8 mouse cellular contexts compared by ENCODE assay signal in the genomic region with DNA sequence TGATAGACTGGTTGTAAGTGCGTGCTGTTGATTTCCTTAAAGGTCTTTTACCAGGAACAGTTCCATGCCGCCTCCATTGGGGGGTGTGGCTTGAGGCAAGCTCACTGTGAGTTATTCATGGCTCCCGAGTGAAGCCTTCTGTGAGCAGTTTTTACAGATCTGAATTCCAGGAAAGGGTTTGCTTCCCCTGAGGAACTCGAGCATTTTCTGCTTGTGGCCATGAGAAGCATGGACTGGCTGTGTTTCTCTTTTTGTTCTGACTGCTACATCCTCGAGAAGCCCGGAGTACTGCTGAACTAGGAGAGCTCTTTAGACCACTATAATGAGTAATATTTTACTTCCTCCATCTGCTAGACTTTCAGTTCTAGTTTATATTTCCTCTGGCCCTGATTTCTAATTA.
DNase-seq lines count a peak whose midpoint lies in the region; ATAC-seq and TF ChIP-seq lines count a peak whose summit lies in the region.

No protein-coding gene starts in this region.

- H3K4me3 ChIP-seq in hindbrain, postnatal 0 days (ENCODE audit: low read length), result no peak overlapping the region
- no peak overlapping the region for H3K4me3 ChIP-seq in hindbrain, embryonic 11.5 days (ENCODE audit: low read depth, low read length)
- H3K4me3 ChIP-seq in lung, embryonic 16.5 days (ENCODE audit: low read length), result no peak overlapping the region
- no peak overlapping the region for H3K4me3 ChIP-seq in midbrain, embryonic 16.5 days (ENCODE audit: low read depth, low read length)

- WGBS in hindbrain, postnatal 0 days, result 35% methylated on average over 6 of the region's 6 CpGs
- WGBS in hindbrain, embryonic 11.5 days, result 51% methylated on average over 6 of the region's 6 CpGs
- WGBS in lung, embryonic 16.5 days, result 11% methylated on average over 6 of the region's 6 CpGs
- WGBS in midbrain, embryonic 16.5 days, result 39% methylated on average over 6 of the region's 6 CpGs

- no peak overlapping the region for H3K4me2 ChIP-seq in hindbrain, postnatal 0 days (ENCODE audit: low read depth, low read length)
- H3K4me2 ChIP-seq in hindbrain, embryonic 11.5 days (replicated peaks; ENCODE audit: low read depth, low read length), result no peak overlapping the region
- peak overlapping the region; percentile 19; the same call in 1 of the 2 replicates for H3K4me2 ChIP-seq in lung, embryonic 16.5 days (ENCODE audit: low read depth, low read length)
- H3K4me2 ChIP-seq in midbrain, embryonic 16.5 days (ENCODE audit: low read length), result no peak overlapping the region

- no peak overlapping the region for H3K9ac ChIP-seq in hindbrain, postnatal 0 days (replicated peaks; ENCODE audit: low read length)
- H3K9ac ChIP-seq in hindbrain, embryonic 11.5 days (ENCODE audit: low read depth, low read length), result no peak overlapping the region
- H3K9ac ChIP-seq in lung, embryonic 16.5 days (ENCODE audit: low read length), result no peak overlapping the region
- no peak overlapping the region for H3K9ac ChIP-seq in midbrain, embryonic 16.5 days (ENCODE audit: low read depth, low read length)

- no peaks in the 10 kb centered on the region for H3K36me3 ChIP-seq in hindbrain, postnatal 0 days (ENCODE audit: insufficient read depth, low read length)
- no peaks in the 10 kb centered on the region for H3K36me3 ChIP-seq in hindbrain, embryonic 11.5 days (ENCODE audit: control insufficient read depth, insufficient read depth, low read length)
- no peaks in the 10 kb centered on the region for H3K36me3 ChIP-seq in lung, embryonic 16.5 days (ENCODE audit: control insufficient read depth, insufficient read depth, low read length)
- H3K36me3 ChIP-seq in midbrain, embryonic 16.5 days (ENCODE audit: control insufficient read depth, insufficient read depth, low read length), result no peaks in the 10 kb centered on the region

- no peak overlapping the region for H3K27ac ChIP-seq in hindbrain, postnatal 0 days
- no peak overlapping the region for H3K27ac ChIP-seq in hindbrain, embryonic 11.5 days (ENCODE audit: low read depth, low read length)
- peak overlapping the region; percentile 56; the same call in 1 of the 2 replicates for H3K27ac ChIP-seq in lung, embryonic 16.5 days (ENCODE audit: low read length)
- no peak overlapping the region for H3K27ac ChIP-seq in midbrain, embryonic 16.5 days (ENCODE audit: low read length)

- no peaks in the 10 kb centered on the region for H3K9me3 ChIP-seq in hindbrain, postnatal 0 days (ENCODE audit: low read length)
- H3K9me3 ChIP-seq in hindbrain, embryonic 11.5 days (ENCODE audit: control insufficient read depth, low read length), result no peaks in the 10 kb centered on the region
- no peaks in the 10 kb centered on the region for H3K9me3 ChIP-seq in lung, embryonic 16.5 days (ENCODE audit: control insufficient read depth, low read length)
- no peaks in the 10 kb centered on the region for H3K9me3 ChIP-seq in midbrain, embryonic 16.5 days (replicated peaks; ENCODE audit: control insufficient read depth, low read length, poor library complexity, severe bottlenecking)

- no peaks in the 10 kb centered on the region for H3K27me3 ChIP-seq in hindbrain, postnatal 0 days (ENCODE audit: insufficient read depth, low read length)
- no peaks in the 10 kb centered on the region for H3K27me3 ChIP-seq in hindbrain, embryonic 11.5 days (ENCODE audit: control insufficient read depth, insufficient read depth, low read length)
- H3K27me3 ChIP-seq in lung, embryonic 16.5 days (ENCODE audit: control insufficient read depth, insufficient read depth, low read depth, low read length), result no peaks in the 10 kb centered on the region
- no peaks in the 10 kb centered on the region for H3K27me3 ChIP-seq in midbrain, embryonic 16.5 days (ENCODE audit: control insufficient read depth, insufficient read depth, low read depth, low read length)

- peak; percentile 8 for DNase-seq in hindbrain, postnatal 0 days (ENCODE audit: low spot score)
- no peak for DNase-seq in hindbrain, embryonic 11.5 days (ENCODE audit: low spot score)
- DNase-seq in R1 (ENCODE audit: low read depth, low spot score), result peak; percentile 31
- peak; percentile 7 to 35 for DNase-seq in frontal cortex, postnatal 14 days (ENCODE audit: low spot score in 2 of 2)
- peak; percentile 3 for DNase-seq in kidney, adult 8-10 months
- no peak for DNase-seq in MN1 (ENCODE audit: low spot score)

- TF ChIP-seq CTCF in hindbrain, postnatal 0 days (IDR thresholded peaks at IDR 0.05; ENCODE audit: low read depth), result no peak

- peaks cover 10% of the 10 kb centered on the region for H3K4me1 ChIP-seq in hindbrain, postnatal 0 days (ENCODE audit: insufficient read depth, low read length)
- 0 out of 2 replicates have a peak, but pooled peaks cover 2% of the 10 kb centered on the region for H3K4me1 ChIP-seq in hindbrain, embryonic 11.5 days (replicated peaks; ENCODE audit: control insufficient read depth, insufficient read depth, low read length)
- peaks cover 15% of the 10 kb centered on the region for H3K4me1 ChIP-seq in lung, embryonic 16.5 days (replicated peaks; ENCODE audit: control insufficient read depth, insufficient read depth, low read length)
- H3K4me1 ChIP-seq in midbrain, embryonic 16.5 days (ENCODE audit: control insufficient read depth, insufficient read depth, low read length), result 0 out of 2 replicates have a peak, but pooled peaks cover 5% of the 10 kb centered on the region

- ATAC-seq in hindbrain, postnatal 0 days, result no peak
- ATAC-seq in hindbrain, embryonic 11.5 days (ENCODE audit: low FRiP score), result no peak
- peak; percentile 47; the same call in 1 of the 2 replicates for ATAC-seq in lung, embryonic 16.5 days (ENCODE audit: low read depth)
- no peak for ATAC-seq in midbrain, embryonic 16.5 days

Comparison
In these comparisons a context has a peak if more than half of its experiments do, and no peak if none do; other contexts are left out.
1. DNase-seq: peak in hindbrain, postnatal 0 days (single experiment), R1 (single experiment), frontal cortex, postnatal 14 days (2 of 2) and kidney, adult 8-10 months (2 of 2); none in hindbrain, embryonic 11.5 days (single experiment) and MN1 (single experiment).